Mouse (Mus musculus) layer of hippocampus, adult 11-12 months (tissue): ENCODE measurements around the gene Junb.

Source experiments
- DNase-seq: peaks from one replicate; pipeline ENCODE4 v3.0.0; 2022; ENCODE audit warnings: low spot score

Gene Junb

DNA sequence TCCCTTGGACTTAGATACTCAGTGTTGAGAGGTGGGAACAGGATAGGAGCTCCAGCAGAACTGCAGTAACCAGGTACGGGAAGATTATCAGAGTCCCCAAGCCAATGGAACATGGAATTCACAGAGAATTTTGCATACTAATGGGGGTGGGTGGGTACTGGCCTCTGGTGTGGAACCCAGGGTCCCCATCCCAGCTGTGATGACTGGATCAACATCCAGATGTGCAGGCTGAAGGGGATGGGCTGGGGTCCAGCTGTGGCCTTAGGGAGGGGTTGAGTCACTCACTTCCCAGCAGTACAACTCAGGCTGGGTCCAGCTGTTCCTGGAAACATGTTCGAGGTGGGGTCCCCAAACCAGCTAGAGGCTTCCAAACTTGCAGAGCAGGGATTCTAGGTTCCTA, 9.4 kb upstream of the Junb start:
- no peak for DNase-seq

DNA sequence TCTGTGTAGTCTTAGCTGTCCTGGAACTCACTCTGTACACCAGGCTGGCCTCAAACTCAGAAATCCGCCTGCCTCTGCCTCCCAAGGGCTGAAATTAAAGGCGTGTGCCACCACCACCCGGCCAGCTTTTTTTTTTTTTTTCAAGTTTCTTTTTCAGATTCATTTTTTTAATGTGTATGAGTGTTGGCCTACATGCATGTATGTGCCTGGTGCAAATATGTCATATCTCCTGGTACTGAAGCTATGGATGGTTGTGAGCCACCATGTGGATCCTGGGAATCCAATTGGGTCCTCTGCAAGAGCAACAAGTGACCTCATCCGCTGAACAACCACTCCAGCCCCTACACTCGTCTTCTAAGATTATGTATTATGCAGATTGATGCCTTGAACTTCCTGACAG, 8.9 kb upstream of the Junb start:
- DNase-seq: no peak

GRCm38 (mm10) chr8:84986379-84986945, 7.9 kb upstream of the Junb start:
- DNase-seq: no peak

DNA sequence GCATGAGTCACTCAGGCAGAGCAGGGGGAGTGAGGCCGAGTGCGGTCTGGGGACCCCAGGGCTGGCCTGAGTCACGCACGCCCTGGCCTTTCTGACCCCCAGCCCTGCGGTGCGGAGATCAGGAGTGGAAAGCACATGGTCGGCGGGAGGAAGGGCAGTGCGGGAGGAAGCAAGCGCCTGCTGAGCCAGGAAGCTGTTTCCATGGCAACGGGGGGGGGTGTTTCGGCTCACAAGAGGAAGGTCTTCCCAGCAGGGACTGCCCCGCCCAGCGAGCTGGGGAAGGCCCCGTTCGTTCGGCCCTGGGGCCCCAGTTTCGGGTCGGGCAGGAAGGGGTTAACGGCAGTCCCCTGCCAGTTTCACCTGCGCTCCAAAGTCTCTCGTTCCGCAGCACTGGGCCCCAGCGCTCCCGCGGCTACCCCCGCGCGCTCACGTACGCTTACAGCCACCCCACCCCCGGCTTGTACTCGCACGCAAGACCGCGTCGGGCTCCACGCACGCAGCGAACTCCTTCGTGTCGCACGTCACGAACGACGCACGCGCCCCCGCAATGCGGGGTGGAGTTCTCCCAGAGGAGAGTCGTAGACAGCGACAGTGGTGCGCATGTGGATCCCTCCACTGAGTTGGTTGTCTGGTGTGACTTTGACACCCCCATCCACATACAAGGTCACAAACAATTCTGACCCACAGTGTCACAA, 7.3 kb upstream of the Junb start:
- DNase-seq: peak; percentile 93

DNA sequence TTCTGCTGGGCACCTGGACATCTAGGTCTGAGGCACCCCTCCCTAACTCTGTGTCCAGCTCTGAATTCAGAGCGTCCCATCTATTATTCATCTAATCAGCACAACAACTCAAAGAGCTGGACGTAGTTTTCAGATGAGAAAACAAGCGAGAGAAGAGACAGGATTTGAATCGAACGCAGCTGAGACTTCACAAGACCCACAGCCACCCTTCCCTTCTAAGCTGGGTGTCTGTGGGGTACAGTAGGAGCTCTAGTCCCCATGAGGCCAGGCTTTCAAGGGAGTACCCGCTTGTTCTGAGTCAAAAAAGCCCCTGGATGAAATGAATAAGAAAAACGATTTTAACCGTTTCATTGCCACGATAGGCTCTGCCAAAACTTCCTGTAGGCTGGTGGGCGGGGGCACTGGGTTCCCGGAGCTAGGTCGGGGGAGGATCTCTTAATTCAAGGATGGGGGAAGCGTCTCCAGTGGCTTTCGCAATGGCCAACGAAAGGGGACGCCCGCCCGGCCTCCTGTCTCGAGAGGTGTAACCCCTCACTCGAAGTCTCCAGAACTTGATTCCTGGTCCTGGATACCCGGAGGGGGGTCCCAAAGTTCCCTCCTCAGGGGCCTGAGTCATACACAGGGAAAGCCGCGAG, 6.6 kb upstream of the Junb start:
- no peak for DNase-seq

- DNase-seq: no peak
These were observed 6.0 kb upstream of the Junb start for GRCm38 (mm10) chr8:84984294-84985048.

GRCm38 (mm10) chr8:84982499-84983011, 4.0 kb upstream of the Junb start:
- no peak for DNase-seq

- DNase-seq: no peak
These were observed 3.4 kb upstream of the Junb start for GRCm38 (mm10) chr8:84981644-84982498.

DNA sequence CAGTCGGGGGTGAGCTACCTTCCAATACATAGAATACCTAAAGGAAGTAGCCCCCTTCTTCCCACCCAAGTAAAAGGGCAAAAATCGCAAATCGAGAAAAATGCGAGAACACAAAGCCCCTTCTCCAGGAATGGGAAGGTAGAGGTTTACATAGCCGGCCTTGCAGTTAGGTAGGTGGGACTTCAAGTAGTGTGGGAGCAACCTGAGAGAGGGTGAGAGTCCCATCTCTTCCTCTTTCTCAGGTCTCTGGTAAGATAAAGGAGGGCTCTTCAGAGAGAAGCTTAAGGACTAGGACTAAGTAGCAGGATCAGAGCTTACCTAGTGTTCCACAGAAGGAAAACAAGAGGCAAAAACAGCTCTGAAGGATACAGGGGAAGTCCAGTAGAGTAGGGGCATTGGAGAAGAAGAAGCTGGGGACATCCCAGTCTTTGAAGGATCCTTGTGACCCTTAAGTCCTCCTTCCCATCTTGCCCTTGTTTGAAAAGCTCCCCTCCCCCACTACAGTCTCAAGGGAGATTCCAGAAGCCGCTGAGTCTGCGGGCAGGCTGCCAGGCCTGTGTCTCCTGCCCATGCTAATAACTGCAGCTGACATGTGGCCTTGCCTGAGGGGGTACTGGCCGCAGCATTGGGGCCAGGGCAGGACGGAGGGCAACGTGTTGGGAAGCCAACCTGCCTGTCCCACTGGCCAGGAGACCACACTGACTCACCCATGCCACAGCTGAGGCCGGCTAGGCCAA, 2.3 kb upstream of the Junb start:
- peak; percentile 79 for DNase-seq

GRCm38 (mm10) chr8:84979599-84980421, 1.3 kb upstream of the Junb start:
- DNase-seq: peak; percentile 94

GRCm38 (mm10) chr8:84977435-84978247, 877 bp downstream of the Junb start:
- peak; percentile 70 for DNase-seq

- DNase-seq: no peak
These were observed 1.6 kb downstream of the Junb start for GRCm38 (mm10) chr8:84976763-84977434.

DNA sequence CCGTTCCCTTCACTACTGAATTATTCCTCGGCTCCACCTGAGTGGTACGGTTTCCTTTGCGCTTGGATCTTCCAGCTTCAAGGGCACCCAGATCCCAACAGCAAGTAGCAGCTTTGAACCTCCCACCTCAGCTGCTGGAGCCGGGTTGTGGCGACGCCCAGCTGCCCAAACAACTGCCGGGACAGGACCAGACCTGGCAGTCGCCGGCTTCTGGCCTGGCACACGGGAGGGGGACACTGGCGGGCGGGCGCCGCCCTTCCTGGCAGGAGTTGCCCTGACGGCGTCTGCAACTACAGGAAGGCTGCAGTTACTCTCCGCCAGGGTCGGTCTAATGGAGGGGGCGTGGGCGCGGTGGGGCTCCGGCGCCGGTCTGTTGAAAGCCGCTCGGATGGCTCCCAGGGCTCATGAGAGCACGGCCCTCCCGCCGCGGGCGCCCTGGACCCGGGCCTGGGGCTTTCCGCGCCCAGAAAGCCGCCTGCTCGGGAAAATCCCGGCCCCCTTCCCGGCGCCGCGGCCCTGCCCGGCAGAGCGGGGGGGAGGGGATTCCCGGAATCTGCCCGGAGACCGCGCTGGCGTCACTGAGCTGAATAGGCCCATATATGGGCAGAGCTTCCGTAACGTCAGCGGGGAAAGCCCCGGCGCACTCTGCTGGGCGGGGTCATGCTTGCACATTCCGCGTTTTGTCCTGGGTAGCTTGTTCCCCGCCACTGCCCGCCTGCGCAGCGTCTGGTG, 2.3 kb downstream of the Junb start:
- peak; percentile 97 for DNase-seq

DNA sequence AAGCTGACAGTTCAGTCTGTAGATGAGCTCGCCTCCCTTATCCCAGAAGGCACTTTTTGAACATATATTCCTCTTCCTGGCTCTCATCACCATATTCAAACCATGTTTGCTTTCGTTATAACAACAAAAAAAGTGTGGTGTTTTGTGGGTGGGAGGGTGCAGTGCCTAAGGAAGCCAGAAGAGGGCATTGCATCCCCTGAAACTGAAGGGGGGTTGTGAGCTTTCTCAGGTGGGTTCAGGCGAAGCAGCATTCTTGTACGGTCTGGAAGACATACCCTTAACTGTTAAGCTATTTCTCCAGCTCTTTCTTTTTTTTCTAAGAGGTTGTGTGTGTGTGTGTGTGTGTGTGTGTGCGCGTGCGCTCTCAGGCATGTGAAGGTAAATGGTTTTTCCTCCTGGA, 3.1 kb downstream of the Junb start:
- peak; percentile 71 for DNase-seq

- DNase-seq: no peak
These were observed 3.9 kb downstream of the Junb start for GRCm38 (mm10) chr8:84974543-84975142.

GRCm38 (mm10) chr8:84973803-84974542, 4.5 kb downstream of the Junb start:
- no peak for DNase-seq

DNA sequence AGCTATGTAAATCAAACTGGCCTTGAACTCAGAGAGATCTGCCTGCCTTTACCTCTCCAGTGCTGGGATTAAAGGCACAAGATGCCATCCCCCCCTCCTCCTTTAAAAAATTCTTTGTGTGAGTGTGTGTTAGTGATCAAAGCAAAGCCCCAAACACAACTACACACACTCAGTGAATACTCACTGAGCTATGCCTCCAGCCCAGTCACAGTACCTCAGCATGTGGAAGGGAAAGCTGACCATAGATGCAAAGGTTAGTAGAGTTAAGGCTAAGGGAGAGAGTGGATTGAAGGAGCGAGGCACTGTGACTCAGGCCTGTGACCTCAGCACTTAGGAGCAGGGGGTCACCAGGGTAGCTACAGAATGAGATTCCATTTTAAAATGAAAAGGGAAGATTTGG, 5.4 kb downstream of the Junb start:
- DNase-seq: no peak
